Comparison of ENCODE assay signal across 12 mouse cellular contexts in the genomic region with DNA sequence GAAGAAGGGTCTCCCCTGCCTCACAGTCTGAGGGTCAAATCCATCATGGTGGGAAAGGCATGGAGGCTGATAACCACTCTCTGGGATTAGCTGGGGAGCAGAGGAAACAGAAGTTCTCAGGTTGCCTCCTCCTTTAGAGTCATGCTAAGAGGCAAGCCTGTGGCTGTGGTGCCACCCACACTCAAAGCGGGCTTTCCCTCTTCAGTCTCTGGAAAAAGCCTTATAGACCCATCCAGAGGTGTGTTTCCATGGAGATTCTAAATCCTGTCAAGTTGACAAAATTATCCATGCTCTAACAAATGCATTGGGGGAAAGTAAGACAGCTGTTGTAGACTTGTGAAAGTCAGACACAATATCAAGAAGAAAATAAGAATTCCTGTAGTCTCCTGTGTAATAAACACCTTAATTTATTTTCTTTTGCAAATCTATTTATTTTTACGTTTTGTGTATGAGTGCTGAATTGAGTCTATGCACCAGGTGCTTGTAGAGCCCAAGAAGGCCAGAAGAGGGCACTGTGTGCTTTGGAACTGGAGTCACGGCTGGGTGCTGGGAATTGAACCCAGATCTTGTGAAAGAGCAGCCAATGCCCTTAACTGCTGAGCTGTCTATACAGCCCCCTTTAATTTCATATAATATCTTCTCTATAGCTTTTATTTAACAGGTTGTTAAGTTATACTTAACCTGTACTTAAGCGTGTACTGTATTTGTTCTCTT. TPM values are rescaled to one million over a fixed set of nuclear protein-coding genes. Genes with fewer than 3 reads are reported as not detected.
A peak's percentile ranks its signal among the peaks of the same experiment; 100 is the strongest.
DNase-seq lines count a peak whose midpoint lies in the region; ATAC-seq and TF ChIP-seq lines count a peak whose summit lies in the region.
"Had no signal": no experiment of that assay in that cellular context is flagged by ENCODE, and none has a peak within 500 bp of the region (broad histone marks: within the 10 kb centered on the region; RNA-seq: fewer than 3 reads in every experiment).

No protein-coding gene starts in this region.

- H3K9me3 ChIP-seq in kidney, postnatal 0 days (replicated peaks; ENCODE audit: low read length): no peaks in the 10 kb centered on the region
- H3K9me3 ChIP-seq in kidney, embryonic 15.5 days (replicated peaks): no peaks in the 10 kb centered on the region
- H3K9me3 ChIP-seq in midbrain, embryonic 13.5 days: no peaks in the 10 kb centered on the region
- H3K9me3 ChIP-seq: embryonic facial prominence, embryonic 15.5 days; neural tube, embryonic 12.5 days had no signal

- 82% methylated on average over 4 of the region's 4 CpGs for WGBS in kidney, postnatal 0 days
- 81% methylated on average over 4 of the region's 4 CpGs for WGBS in kidney, embryonic 15.5 days
- WGBS in midbrain, embryonic 13.5 days: 66% methylated on average over 4 of the region's 4 CpGs

- TF ChIP-seq CTCF in kidney, postnatal 0 days (IDR thresholded peaks at IDR 0.05; ENCODE audit: low read depth): peak; percentile 42; the same call in 1 of the 2 replicates

- ATAC-seq in kidney, postnatal 0 days (replicated peaks; ENCODE audit: low FRiP score, low read depth): no peak
- no peak for ATAC-seq in kidney, embryonic 15.5 days (replicated peaks; ENCODE audit: low FRiP score)
- no peak for ATAC-seq in midbrain, embryonic 13.5 days
- ATAC-seq: hindbrain, embryonic 16.5 days had no signal

- no peak overlapping the region for H3K9ac ChIP-seq in kidney, postnatal 0 days (ENCODE audit: low read depth, low read length)
- no peak overlapping the region for H3K9ac ChIP-seq in kidney, embryonic 15.5 days
- H3K9ac ChIP-seq in midbrain, embryonic 13.5 days (replicated peaks): no peak overlapping the region
- H3K9ac ChIP-seq: embryonic facial prominence, embryonic 15.5 days; neural tube, embryonic 12.5 days had no signal

- H3K4me2 ChIP-seq in kidney, postnatal 0 days (ENCODE audit: low read length): no peak overlapping the region
- no peak overlapping the region for H3K4me2 ChIP-seq in kidney, embryonic 15.5 days
- H3K4me2 ChIP-seq in midbrain, embryonic 13.5 days (replicated peaks): no peak overlapping the region
- H3K4me2 ChIP-seq: embryonic facial prominence, embryonic 15.5 days; heart, embryonic 11.5 days; neural tube, embryonic 12.5 days had no signal

- H3K27me3 ChIP-seq in kidney, postnatal 0 days (ENCODE audit: insufficient read depth, low read length): peaks cover 8% of the 10 kb centered on the region
- peaks cover 35% of the 10 kb centered on the region for H3K27me3 ChIP-seq in kidney, embryonic 15.5 days
- H3K27me3 ChIP-seq in midbrain, embryonic 13.5 days: peaks cover 4% of the 10 kb centered on the region; the same call in 1 of the 2 replicates

- H3K27ac ChIP-seq in kidney, postnatal 0 days: no peak overlapping the region
- no peak overlapping the region for H3K27ac ChIP-seq in kidney, embryonic 15.5 days
- H3K27ac ChIP-seq in midbrain, embryonic 13.5 days: no peak overlapping the region
- H3K27ac ChIP-seq: embryonic facial prominence, embryonic 15.5 days; neural tube, embryonic 12.5 days had no signal

- peaks cover 17% of the 10 kb centered on the region; the same call in 1 of the 2 replicates for H3K4me1 ChIP-seq in kidney, postnatal 0 days (replicated peaks; ENCODE audit: insufficient read depth, low read length)
- peaks cover 30% of the 10 kb centered on the region for H3K4me1 ChIP-seq in kidney, embryonic 15.5 days
- peaks cover 43% of the 10 kb centered on the region for H3K4me1 ChIP-seq in midbrain, embryonic 13.5 days (replicated peaks)

- no peaks in the 10 kb centered on the region for H3K36me3 ChIP-seq in kidney, postnatal 0 days (ENCODE audit: insufficient read depth, low read length)
- no peaks in the 10 kb centered on the region for H3K36me3 ChIP-seq in kidney, embryonic 15.5 days
- H3K36me3 ChIP-seq in midbrain, embryonic 13.5 days: no peaks in the 10 kb centered on the region
- H3K36me3 ChIP-seq: embryonic facial prominence, embryonic 15.5 days; neural tube, embryonic 12.5 days had no signal

- no peak overlapping the region for H3K4me3 ChIP-seq in kidney, postnatal 0 days (replicated peaks; ENCODE audit: low read depth, low read length)
- H3K4me3 ChIP-seq in kidney, embryonic 15.5 days (replicated peaks): no peak overlapping the region
- H3K4me3 ChIP-seq in midbrain, embryonic 13.5 days (replicated peaks): no peak overlapping the region
- H3K4me3 ChIP-seq: embryonic facial prominence, embryonic 15.5 days; neural tube, embryonic 12.5 days had no signal

- no peak for DNase-seq in kidney, postnatal 0 days (ENCODE audit: low spot score)
- no peak for DNase-seq in kidney, postnatal 10 days
- DNase-seq in A20 (ENCODE audit: low read depth, low spot score): peak; percentile 59
- DNase-seq in ES-CJ7 (ENCODE audit: low read depth, low spot score): peak; percentile 54
- peak; percentile 56 to 63 for DNase-seq in cerebellum, postnatal 14 days
- DNase-seq in natural killer cell, adult 2 months (ENCODE audit: low spot score in 2 of 2): no peak

RNA-seq across cellular contexts. Expression of a gene that starts 2.8 kb away (rescaled TPM):
- polyA plus RNA-seq in kidney, postnatal 0 days (2015; fragmentation: Nextera tagmentation; extraction: Ambion mirVana): 0.30 and 0.34 TPM in 2 replicates
- 0.59 and 1.2 TPM in 2 replicates for polyA plus RNA-seq in kidney, embryonic 15.5 days (2015; fragmentation: Nextera tagmentation; extraction: Ambion mirVana)
- polyA plus RNA-seq in midbrain, embryonic 13.5 days (2015; fragmentation: Nextera tagmentation; extraction: Ambion mirVana): 18.2 and 19.9 TPM in 2 replicates

RNA-seq across cellular contexts. Expression of a gene that starts 13.2 kb away (rescaled TPM):
- 15.8 and 16.8 TPM in 2 replicates for polyA plus RNA-seq in kidney, postnatal 0 days (2015; fragmentation: Nextera tagmentation; extraction: Ambion mirVana)
- polyA plus RNA-seq in kidney, embryonic 15.5 days (2015; fragmentation: Nextera tagmentation; extraction: Ambion mirVana): 15.9 and 18.9 TPM in 2 replicates
- 7.9 and 8.2 TPM in 2 replicates for polyA plus RNA-seq in midbrain, embryonic 13.5 days (2015; fragmentation: Nextera tagmentation; extraction: Ambion mirVana)

RNA-seq across cellular contexts. Expression of a gene that starts 25.0 kb away (rescaled TPM):
- polyA plus RNA-seq in kidney, postnatal 0 days (2015; fragmentation: Nextera tagmentation; extraction: Ambion mirVana): 20.8 and 21.6 TPM in 2 replicates
- 21.0 and 21.5 TPM in 2 replicates for polyA plus RNA-seq in kidney, embryonic 15.5 days (2015; fragmentation: Nextera tagmentation; extraction: Ambion mirVana)
- polyA plus RNA-seq in midbrain, embryonic 13.5 days (2015; fragmentation: Nextera tagmentation; extraction: Ambion mirVana): 32.1 and 35.0 TPM in 2 replicates

RNA-seq across cellular contexts. Expression of a gene that starts 27.5 kb away (rescaled TPM):
- 2.0 and 2.4 TPM in 2 replicates for polyA plus RNA-seq in kidney, postnatal 0 days (2015; fragmentation: Nextera tagmentation; extraction: Ambion mirVana)
- 6.0 and 6.5 TPM in 2 replicates for polyA plus RNA-seq in kidney, embryonic 15.5 days (2015; fragmentation: Nextera tagmentation; extraction: Ambion mirVana)
- polyA plus RNA-seq in midbrain, embryonic 13.5 days (2015; fragmentation: Nextera tagmentation; extraction: Ambion mirVana): 35.5 and 39.9 TPM in 2 replicates

Comparison
In these comparisons a context has a peak if more than half of its experiments do, and no peak if none do; other contexts are left out.
1. DNase-seq: peak in A20 (single experiment), ES-CJ7 (single experiment) and cerebellum, postnatal 14 days (2 of 2); none in kidney, postnatal 0 days (single experiment), kidney, postnatal 10 days (single experiment) and natural killer cell, adult 2 months (0 of 2).